Mouse (Mus musculus) macrophage (primary cell): ENCODE results near the gene 1190002N15Rik. TPM values are rescaled to one million over a fixed set of nuclear protein-coding genes. Genes with fewer than 3 reads are reported as not detected.

ENCODE experiments used
- H3K27ac ChIP-seq: fragments of 350-480 bp; formaldehyde crosslinking; 2 replicates; pipeline ENCODE4 v1.9.0; 2021
- H3K36me3 ChIP-seq: fragments of 350-480 bp; formaldehyde crosslinking; 2 replicates; pipeline ENCODE4 v1.9.0; 2021; ENCODE audit errors: inconsistent target
- H3K4me3 ChIP-seq: fragments of 350-480 bp; formaldehyde crosslinking; 2 replicates; pipeline ENCODE4 v1.9.0; 2021; ENCODE audit errors: inconsistent target
- H3K79me2 ChIP-seq: fragments of 350-480 bp; formaldehyde crosslinking; 2 replicates; pipeline ENCODE4 v1.9.0; 2021; ENCODE audit errors: inconsistent target
- WGBS: methylation state at CpG from one replicate; pipeline ENCODE4 v1.1.7; 2026; ENCODE audit warnings: inconsistent platforms; ENCODE audit not compliant: missing documents; 5-methylcytosine and 5-hydroxymethylcytosine counted together
- polyA plus RNA-seq: library from polyadenylated mRNA; stranded (reverse); fragments of 250-400 nt; gene quantifications from 3 replicates; pipeline ENCODE4 v1.2.4, GENCODE M21; 2018; ENCODE audit warnings: inconsistent platforms
- total RNA-seq, 78 experiments: library from RNA; depleted of rRNA; stranded (reverse); fragments of 250-400 nt; gene quantifications; 1 replicate in 9 of 78; 2 replicates in 24 of 78; 3 replicates in 43 of 78; 4 replicates in 2 of 78; pipeline ENCODE4 v1.2.4; 2018; ENCODE audit warnings: inconsistent platforms in 56 of 78

Gene 1190002N15Rik
- 10 to 100 TPM in 3 of 26 experiments, 1 to 10 TPM in 21, under 1 TPM in 2; 0.67 to 11.1 (median 2.4) TPM for total RNA-seq (2018; cell fraction: chromatin; rRNA removed)
- 10 to 100 TPM in 25 of 26 experiments, 1 to 10 TPM in 1; 6.9 to 42.9 (median 18.8) TPM for total RNA-seq (2018; cell fraction: cytosol; rRNA removed)
- total RNA-seq (2018; cell fraction: nucleus; rRNA removed) = 10 to 100 TPM in 23 of 26 experiments, 1 to 10 TPM in 3; 4.8 to 49.0 (median 19.9) TPM
- polyA plus RNA-seq = 19.5 to 25.6 TPM (median 25.6 TPM) in 3 replicates

DNA sequence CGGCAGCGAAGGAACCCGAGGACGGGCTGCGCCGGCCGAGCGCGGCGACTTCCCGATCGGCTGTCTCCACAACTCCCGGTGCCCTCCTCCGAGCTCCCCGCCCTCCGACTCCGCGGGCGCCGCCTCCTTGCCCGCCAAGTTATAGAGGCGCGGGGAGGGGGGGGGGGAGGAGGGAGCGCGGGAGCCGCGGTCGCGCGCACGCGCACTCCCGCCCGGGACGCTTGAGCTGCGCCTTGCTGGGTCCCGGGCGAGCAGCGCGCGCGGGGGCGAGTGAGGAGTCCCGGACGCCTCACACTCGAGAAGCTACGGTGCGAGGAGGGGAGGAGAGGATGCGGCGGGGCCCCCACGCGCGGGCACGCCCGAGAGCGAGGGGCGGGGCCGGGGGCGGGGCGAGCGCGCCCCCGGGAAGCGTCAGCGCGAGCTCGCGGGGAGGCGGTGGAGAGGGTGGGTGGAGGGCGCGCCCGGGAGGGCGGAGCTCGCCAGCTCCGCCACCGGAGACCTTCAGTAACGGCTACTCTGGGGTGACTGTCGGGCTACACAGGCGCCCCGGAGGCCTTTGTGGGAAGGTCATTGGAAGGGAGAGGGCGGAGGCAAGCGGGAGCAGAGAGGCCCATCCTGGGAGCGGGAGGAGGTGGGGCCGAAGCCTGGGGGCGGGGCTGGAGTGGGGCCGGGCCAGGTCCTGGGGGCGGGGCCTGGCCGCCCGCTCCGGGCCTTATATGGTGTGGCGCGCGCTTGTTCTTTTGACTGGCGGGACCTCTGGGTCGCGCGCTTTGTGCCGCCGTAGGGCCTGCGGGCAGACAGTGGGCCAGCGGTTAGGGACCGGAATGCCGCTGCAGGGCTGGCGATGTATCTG lies at the start of gene 1190002N15Rik:
TSS of gene 1190002N15Rik (minus strand) at position 112 of the 853 bp plus-strand sequence.
- peak within 1 kb of the TSS; percentile 71 for H3K4me3 ChIP-seq
- H3K27ac ChIP-seq = peak within 1 kb of the TSS; percentile 46
- WGBS = under 1% methylated on average over 65 of the region's 104 CpGs
- no peaks in the 10 kb centered on the region for H3K36me3 ChIP-seq
- H3K79me2 ChIP-seq = peaks cover 38% of the 10 kb centered on the region

DNA sequence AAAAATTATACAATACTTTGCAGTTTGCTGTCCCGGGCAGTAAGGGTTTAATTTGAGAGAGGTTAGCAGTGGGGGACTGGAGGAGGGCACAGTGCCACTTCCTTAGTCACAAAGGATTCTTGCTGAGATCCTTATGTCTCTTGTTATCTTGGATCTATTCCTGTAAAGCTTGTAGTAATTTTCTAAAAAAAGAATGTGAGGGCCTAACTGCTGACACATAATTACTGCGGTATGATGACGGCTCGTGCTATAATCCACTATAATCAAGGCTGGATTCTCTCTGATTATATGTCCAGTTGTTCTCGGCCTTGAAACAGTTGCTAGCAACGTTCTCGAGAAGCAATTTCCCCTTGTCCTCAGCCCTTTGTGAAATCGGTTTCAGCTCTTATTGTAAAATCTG lies 44.4 kb upstream of the 1190002N15Rik start:
- Histone ChIP-seq H3K36me3 (no peaks in the 10 kb centered on the region), H3K79me2 (no peaks in the 10 kb centered on the region), H3K27ac (no peak overlapping the region), H3K4me3 (no peak overlapping the region)
- 83% methylated on average over 8 of the region's 8 CpGs for WGBS

DNA sequence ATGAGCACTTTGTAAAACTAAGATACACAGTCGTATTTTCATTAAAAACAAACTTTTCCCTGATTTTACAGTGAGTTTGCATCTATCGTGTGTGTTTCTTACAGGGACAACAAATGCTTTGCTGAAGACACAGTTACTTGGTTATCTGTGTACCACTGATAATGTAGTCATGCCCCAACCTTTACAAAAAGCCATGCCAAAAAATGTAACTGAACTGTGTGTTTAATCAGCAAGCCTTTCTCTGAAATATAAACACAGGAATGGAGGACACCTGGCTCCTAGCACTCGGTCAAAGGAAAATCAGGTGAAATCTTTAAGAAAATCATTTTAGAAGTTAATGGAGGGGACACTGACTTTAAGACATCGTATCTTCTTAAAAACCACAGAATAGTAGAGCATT lies 43.8 kb upstream of the 1190002N15Rik start:
- Histone ChIP-seq H3K79me2 (no peaks in the 10 kb centered on the region), H3K4me3 (no peak overlapping the region), H3K36me3 (no peaks in the 10 kb centered on the region), H3K27ac (no peak overlapping the region)
- WGBS = 90% methylated on average over 3 of the region's 4 CpGs

DNA sequence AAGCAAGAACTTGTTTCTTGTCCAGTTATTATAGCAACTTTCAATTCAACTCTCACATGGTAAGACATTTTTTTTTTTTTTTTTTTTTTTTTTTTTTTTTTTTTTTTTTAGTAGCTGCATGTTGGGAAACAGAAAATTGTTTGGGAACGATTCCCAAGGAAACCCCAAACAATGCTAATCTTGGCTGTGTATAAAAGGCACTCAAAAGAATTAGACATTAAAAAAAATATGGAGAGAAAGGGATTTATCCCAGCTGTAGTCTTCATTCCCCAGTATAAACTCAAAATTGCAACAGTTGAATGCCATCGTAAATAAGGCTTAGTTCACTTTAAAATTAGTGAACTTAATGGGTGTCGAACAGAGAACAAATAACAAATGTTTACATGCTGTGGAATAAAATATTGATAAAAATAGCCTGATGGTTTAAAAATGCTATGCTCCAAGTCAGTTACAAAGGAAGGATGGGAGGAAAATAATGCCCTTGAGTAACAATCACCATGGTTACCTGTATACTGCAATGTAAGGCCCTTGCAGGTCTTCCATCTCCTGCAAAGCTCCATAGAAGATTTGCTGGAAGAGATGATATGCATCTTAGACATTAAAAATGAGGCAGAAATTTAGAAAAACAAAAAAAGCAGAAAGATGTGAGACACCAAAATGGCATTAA lies 42.3 kb upstream of the 1190002N15Rik start:
- no peak overlapping the region for H3K4me3 ChIP-seq
- H3K27ac ChIP-seq = no peak overlapping the region
- 92% methylated on average over 3 of the region's 3 CpGs for WGBS
- no peaks in the 10 kb centered on the region for H3K79me2 ChIP-seq
- no peaks in the 10 kb centered on the region for H3K36me3 ChIP-seq

DNA sequence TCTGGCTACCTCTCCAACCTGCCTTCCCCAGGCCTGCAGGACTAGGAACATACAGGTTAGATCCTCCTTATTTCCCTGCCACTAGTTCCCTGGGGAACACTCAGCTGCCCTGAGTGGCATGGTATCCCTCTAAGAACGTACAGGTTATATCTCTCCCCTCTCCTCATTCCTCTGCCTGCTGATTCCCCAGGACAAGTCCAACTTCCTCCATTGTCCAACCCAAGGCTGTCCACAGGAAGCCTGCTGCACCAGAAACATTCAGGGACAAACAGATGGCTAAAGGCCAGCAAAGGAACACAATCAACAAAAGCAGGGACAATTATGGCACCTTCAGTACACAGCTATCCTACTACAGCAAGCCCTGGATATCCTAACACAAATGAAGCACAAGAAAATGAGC lies 33.9 kb upstream of the 1190002N15Rik start:
- no peak overlapping the region for H3K27ac ChIP-seq

DNA sequence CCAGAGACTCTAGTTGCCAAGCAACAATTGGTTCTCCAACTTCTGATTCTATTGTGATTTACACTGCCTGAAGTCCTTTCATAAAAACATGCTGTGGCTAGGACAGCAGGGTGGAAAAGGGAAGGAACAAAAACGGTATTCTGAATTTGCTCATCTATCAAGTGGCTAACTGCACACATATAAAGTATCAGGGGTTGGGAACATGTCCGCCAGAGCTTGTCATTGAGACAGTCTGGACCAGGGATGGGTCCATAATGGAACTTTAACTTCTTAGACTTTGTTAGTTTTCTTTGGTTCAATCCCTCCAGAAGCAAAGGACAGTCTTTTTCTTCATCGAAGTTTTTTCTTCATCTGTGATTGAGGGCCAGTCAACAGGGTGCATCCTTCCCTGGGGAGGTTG lies 30.5 kb upstream of the 1190002N15Rik start:
- no peak overlapping the region for H3K4me3 ChIP-seq
- H3K36me3 ChIP-seq = no peaks in the 10 kb centered on the region
- H3K79me2 ChIP-seq = no peaks in the 10 kb centered on the region
- no peak overlapping the region for H3K27ac ChIP-seq
- WGBS = 66% methylated on average over 3 of the region's 3 CpGs

More for the DNA sequence above, 33.9 kb upstream of the 1190002N15Rik start:
- no peaks in the 10 kb centered on the region for H3K79me2 ChIP-seq
- no peaks in the 10 kb centered on the region for H3K36me3 ChIP-seq
- no peak overlapping the region for H3K4me3 ChIP-seq
- WGBS = 100% methylated on average over 1 of the region's 1 CpGs

DNA sequence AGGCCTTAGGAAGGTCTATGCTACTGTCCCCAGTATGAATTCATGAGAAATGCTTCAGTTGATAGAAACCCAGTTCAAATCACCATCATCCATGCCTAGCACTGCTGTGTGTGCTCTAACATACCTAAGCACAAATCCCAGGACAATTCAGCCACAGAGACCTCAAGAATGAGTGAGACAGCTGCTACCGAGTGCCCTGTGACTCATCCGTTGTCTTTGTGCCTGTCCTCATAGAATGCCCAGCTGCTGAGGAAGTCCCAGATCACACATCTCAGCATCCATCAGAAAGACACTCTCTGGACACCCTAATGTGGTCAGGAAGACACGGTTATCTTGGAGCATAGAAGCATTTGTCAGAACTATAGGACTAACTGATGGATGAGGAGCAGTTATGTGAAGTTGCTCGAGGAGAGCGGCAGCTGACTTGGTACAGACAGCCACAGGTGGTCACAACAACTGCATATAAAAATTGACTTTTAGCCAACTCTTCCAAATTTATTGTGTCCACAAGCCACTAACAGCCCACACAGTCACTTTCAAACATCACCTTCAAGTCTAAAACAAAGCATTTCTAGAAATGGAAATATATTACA lies 29.9 kb upstream of the 1190002N15Rik start:
- H3K79me2 ChIP-seq = no peaks in the 10 kb centered on the region
- no peaks in the 10 kb centered on the region for H3K36me3 ChIP-seq
- no peak overlapping the region for H3K27ac ChIP-seq
- no peak overlapping the region for H3K4me3 ChIP-seq
- 79% methylated on average over 5 of the region's 5 CpGs for WGBS

DNA sequence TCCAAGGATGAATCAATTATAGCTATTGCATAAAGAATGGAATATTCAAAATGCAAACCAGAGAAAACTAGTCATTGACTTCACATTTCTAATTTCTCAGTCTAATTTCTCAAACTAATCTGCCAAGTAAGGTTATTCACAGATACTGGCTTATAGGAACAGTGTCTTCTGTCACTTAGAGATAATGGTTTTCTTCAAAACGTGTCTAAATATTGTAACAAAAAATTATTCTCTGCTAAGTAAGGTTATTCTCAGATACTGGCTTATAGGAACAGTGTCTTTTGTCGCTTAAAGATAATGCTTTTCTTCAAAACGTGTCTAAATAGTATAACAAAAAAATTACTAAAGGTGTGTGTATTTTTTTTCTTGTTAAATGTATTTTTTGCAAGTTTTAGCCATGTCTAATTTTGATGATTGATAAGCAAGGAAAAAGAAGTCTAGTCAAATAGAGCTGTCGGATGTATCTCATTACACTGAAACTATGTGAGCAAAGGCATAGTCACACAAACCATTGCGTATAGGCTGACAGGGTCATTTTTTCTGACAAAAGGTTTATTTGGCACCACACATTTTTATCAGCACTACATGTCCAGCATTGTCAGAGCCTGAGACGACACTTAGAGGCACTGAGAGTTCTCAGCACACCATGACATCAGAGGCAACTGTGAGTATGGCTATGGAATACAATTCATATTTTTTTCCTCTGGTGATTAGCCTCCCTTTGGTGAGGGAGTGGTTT lies 19.1 kb upstream of the 1190002N15Rik start:
- Histone ChIP-seq H3K79me2 (no peaks in the 10 kb centered on the region), H3K27ac (no peak overlapping the region), H3K4me3 (no peak overlapping the region), H3K36me3 (no peaks in the 10 kb centered on the region)
- 94% methylated on average over 6 of the region's 6 CpGs for WGBS

DNA sequence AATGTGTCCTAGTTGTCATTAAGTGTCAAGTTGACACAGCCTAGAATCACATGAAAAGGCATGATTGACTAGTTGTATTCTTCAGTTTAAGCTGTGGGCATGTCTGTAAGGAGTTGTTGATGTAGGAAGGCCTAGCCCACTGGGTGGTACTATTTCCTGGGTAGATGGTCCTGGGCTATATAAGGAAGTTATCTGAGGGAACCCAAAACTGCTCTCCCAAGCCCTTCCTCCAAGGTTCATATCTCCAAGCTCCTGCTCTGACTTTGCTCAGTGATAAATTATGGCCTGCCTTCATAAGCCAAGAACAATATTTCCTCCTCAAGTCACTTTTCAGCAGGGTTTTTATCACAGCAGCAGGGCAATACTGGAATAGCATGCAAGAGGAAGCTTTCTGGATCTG lies 18.4 kb upstream of the 1190002N15Rik start:
- no peaks in the 10 kb centered on the region for H3K79me2 ChIP-seq
- H3K36me3 ChIP-seq = no peaks in the 10 kb centered on the region
- no peak overlapping the region for H3K27ac ChIP-seq
- no peak overlapping the region for H3K4me3 ChIP-seq

DNA sequence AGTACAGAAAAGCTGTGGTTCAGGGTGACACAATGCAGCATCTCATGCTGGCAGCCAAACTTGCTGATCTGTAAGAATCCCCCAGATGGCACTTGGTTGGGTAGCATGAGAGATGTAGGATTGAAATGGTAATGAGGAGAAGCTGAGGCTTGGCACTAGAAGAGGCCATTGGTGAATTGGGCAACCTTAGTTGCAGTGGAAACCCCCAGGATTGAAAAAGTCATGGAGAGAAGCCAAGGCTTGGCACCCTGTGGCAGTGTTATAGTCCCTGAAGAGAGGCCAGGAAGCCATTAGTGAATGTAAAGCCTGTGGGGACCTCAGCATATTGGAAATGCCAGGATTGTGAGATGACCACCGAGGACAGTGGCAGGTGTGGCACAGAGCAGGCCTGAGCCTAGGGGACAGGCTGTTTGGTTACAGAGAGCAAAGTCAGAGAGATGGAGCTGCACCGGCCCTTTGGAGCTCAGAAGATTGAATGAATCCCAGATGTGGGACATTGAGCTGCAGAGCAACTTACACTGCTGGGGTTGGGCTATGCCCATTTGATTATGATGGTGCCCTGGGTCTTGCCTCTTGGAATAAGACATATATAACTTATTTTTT lies 12.7 kb upstream of the 1190002N15Rik start:
- Histone ChIP-seq H3K4me3 (no peak overlapping the region), H3K36me3 (no peaks in the 10 kb centered on the region), H3K27ac (no peak overlapping the region), H3K79me2 (no peaks in the 10 kb centered on the region)
- WGBS = 85% methylated on average over 2 of the region's 2 CpGs

DNA sequence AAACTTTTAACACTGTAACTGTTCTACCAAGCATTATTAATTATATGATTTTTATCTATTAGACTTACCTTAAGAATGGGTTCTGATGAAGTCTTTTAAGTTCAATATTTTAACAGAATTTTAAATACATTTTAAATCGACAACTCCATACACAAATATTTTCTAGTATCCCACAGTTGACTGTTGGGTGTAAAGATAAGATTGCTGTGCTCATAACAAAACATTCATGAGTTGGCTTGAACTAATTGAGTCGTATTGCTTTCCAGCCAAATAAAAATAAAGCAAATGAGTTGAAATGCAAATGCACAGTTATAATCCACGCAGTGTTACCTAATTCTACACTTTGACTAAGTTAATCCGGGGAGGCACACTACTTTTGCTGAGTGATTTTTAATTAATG lies 6.0 kb upstream of the 1190002N15Rik start:
- H3K4me3 ChIP-seq = no peak overlapping the region
- no peaks in the 10 kb centered on the region for H3K79me2 ChIP-seq
- no peak overlapping the region for H3K27ac ChIP-seq
- no peaks in the 10 kb centered on the region for H3K36me3 ChIP-seq
- WGBS = 94% methylated on average over 4 of the region's 4 CpGs

DNA sequence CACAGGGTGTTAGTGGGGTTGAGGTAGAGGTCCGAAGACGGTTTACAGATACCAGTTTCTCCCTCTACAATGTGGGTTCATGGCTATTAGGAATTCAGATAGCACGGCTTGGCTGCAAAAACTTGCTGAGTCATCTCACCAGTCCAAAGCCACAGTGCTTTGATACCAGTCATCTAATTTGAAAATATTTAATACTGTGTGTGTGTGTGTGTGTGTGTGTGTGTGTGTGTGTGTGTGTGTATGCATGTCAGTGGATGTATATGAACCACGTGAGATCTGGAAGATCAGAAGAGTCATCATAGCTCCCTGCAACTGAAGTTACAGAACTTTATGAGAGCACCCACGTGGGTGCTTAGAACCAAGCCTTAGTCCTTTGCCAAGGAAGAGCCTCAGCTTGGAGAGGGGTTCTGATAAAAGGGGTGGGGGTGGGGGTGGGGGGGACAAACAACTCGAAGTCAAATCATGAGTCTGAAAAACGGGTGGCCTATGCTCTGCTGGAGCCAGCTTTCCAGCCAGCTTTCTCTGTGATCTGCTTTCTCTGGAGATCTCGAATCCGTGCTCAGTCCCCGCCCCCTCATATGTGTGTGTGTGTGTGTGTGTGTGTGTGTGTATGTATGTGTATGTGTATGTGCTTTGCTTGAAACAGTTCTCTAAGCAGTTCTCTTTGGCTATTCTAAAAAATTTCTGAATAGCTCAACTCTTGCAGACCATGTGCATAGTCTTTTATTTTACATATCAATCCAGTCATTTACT lies 2.6 kb upstream of the 1190002N15Rik start:
- Histone ChIP-seq H3K4me3 (no peak overlapping the region), H3K36me3 (no peaks in the 10 kb centered on the region), H3K27ac (no peak overlapping the region), H3K79me2 (peaks cover 15% of the 10 kb centered on the region)
- WGBS = 51% methylated on average over 9 of the region's 10 CpGs

DNA sequence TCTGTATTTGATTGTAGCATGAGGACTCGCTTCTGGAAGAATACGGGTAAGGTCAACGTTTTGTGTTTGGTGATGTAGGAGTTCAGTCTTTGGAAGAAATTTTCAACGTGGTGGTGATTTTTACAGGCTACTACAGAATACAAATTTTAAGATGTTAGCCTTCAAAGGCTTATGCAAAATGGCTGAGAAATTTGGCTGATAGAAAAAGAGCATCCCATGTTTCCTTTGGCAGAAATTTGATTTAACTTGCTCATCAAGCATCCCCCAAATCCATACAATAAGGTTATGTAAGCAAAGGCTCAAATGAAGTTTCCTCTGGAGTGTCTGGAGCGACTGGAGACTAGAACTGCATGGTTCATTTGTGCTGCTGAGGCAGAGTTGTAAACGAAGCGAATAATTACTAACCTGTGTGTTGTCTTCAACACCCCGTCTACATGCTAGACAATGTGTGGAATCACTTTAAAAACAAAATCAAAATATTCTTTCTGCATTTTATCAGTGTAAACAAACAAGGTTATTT lies 1.5 kb upstream of the 1190002N15Rik start:
- 84% methylated on average over 8 of the region's 8 CpGs for whole genome bisulfite sequencing
- H3K36me3 ChIP-seq = no peaks in the 10 kb centered on the region
- H3K79me2 ChIP-seq = peaks cover 26% of the 10 kb centered on the region
- H3K27ac ChIP-seq = no peak overlapping the region
- peak overlapping the region; percentile 33 for H3K4me3 ChIP-seq
